Mouse (Mus musculus) cerebellum, adult 8-10 months (tissue): ENCODE results near the gene Ccdc187.
A peak's percentile ranks its signal among the peaks of the same experiment; 100 is the strongest.

Source experiments
- DNase-seq: peaks from one replicate; pipeline ENCODE4 v3.0.0; 2022

The Ccdc187 gene

GRCm38 (mm10) chr2:26294457-26294856 is at the start of gene Ccdc187:
TSS of gene Ccdc187 (minus strand) at chr2:26294557.
- DNase-seq: no peak

GRCm38 (mm10) chr2:26342609-26343490 is 48.5 kb upstream of the Ccdc187 start:
- DNase-seq: no peak

- peak; percentile 67 for DNase-seq
Observed at GRCm38 (mm10) chr2:26342044-26342443, 47.7 kb upstream of the Ccdc187 start.

DNA sequence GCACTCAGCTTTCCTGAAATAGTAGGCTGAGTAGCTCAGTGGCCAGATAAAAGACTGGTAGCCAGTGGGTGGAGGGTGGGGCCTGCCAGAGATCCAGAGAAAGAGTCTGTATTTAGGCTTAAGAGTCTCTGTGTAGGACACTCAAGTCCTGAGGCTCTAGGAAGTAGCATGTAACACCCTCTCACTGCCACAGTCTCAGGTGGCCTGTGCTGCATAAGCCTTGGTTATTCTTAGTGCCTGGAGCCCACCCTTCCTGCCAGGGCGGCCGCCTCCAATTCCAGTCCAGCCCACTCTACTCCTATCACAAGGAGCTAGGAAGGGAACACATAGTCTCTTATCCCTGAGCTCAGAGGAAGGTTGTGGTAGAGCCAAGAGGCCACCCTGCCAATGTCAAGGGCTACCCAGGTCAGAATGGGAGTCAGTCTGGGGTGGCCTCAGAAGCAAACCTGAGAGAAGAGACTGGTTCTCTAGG is 47.2 kb upstream of the Ccdc187 start:
- no peak for DNase-seq

DNA sequence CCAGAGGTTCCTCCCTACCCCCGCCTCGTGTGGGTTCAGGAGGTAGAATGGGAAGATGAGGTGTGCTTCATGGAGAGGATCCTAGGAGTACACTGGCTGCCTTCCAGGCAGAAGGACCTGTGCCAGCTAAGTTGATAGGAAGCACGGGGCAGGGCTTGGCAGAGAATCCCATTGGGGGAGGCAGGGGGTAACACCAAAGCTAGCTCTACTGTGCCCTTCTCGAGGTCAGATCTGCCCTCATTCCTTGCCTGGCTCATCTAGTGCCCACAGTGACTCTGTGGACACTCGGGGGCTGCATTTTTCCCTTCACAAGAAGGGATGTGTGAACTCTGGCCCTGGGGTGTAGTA is 44.8 kb upstream of the Ccdc187 start:
- DNase-seq: peak; percentile 66

GRCm38 (mm10) chr2:26338302-26339203 is 44.2 kb upstream of the Ccdc187 start:
- DNase-seq: peak; percentile 63

- no peak for DNase-seq
Observed at GRCm38 (mm10) chr2:26330702-26331101, 36.3 kb upstream of the Ccdc187 start.

GRCm38 (mm10) chr2:26330056-26330468 is 35.7 kb upstream of the Ccdc187 start:
- no peak for DNase-seq

GRCm38 (mm10) chr2:26329402-26329801 is 35.0 kb upstream of the Ccdc187 start:
- no peak for DNase-seq

DNA sequence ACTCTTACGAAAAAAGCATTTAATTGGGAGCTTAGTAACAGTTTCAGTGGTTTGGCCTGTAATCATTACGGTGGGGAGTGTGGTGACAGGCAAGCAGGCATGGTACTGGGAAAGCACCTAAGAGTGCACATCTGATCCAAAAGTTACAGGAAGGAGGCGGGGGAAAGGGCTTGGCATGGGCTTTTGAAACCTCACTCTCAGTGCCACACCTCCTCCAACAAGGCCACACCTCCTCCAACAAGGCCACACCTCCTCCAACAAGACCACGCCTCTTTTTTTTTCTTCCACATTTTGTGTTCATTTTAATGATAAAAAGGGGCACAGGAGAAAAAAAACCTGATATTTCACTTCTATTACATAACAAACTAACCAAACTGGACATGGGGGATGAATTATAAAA is 33.5 kb upstream of the Ccdc187 start:
- DNase-seq: no peak

DNA sequence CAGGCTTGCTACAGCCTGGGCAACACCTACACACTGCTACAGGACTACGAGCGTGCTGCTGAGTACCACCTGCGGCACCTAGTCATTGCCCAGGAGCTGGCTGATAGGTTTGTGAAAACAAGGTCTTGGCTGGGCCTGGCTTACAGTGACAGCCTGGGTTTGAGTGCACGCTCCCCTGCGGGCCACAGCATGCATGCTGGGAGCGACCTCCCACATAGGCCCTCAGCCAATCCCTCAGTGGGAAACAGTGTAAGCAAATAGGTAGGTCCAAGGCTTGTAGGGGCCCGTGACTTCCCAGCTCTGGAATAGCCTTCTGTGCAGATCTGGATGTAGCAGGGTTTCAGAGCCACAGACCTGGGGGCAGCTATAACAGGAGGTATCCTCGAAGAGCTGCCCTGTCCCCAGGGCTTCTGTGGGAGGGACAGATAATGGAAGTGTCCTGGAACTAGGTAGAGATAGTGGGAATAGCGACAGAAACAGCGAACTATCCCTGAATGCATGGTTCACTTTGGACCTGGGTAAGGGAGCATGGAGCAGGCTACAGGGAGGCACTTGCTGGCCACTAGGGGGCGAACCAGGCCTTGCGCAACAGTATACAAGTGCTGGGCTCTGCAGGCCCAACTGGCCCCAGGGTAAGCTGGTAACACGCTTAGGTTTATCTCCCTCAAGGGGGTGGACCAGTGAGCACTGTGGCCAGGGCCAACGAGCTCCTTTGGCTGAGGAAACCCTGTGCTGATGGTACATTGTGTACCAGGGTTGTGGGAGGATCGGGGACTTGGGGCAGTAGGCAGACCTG is 31.2 kb upstream of the Ccdc187 start:
- DNase-seq: no peak

DNA sequence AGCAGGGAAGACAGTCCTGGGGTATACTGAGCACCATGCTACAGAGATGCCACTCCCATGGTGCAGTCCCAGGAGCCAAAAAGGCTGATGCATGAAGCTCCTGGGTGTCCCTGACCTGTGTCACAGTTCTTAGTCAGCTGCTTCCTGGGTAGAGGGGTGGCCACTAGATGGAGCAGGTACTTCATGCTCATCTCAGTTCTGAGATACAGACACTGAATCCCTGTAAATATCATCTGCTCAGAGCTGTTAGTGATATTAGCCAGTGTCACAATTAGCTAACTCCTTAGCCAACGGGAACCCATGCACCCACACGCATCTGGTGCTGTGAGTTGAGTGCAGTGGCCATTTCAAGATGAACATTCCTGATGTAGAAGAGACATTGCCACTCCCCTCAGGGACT is 30.6 kb upstream of the Ccdc187 start:
- DNase-seq: no peak

- no peak for DNase-seq
Observed at GRCm38 (mm10) chr2:26323589-26324325, 29.4 kb upstream of the Ccdc187 start.

DNA sequence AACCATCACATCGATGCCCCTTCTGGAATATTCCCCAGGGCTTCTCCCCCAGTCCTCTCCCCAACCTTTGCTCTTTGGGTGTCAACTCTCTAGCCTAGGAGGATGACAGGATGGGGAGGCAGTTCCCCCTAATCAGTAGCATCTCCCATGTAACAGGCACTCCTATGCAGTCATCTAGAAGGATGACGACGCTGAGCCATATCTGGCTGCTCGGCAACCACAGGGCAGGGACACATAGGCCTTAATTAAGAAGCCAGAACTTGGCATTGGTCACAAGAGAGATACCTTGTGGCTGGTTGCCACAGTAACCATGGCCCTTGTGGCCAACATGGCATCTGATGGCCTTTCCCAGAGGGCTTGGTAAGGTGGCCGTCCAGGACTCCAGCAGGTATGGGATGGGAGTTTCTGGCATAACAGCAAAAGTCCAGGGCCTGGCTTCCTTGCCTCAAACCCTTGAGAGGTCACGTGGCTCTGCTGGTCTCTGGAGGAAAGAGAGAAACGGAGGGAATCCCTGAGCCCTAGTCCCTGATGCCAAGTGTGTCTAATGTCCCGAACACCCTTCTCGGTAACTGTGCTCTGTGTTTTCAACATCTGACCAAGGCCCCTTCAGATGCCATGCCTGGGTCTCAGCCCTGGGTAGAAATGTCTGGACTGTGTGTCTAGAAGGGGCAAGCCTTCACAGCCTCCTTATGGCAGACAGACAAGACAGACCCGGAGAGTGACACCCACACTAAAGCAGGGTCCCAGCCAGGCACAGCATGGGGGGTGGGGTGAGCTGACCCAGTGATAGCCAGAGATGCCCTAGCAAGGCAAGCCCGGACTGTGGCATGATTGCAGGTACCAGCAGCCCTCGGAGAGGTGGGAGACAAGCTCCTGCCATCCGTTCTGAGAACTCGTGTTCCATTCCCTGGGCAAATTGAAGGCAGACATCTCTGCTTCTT is 26.2 kb upstream of the Ccdc187 start:
- no peak for DNase-seq

DNA sequence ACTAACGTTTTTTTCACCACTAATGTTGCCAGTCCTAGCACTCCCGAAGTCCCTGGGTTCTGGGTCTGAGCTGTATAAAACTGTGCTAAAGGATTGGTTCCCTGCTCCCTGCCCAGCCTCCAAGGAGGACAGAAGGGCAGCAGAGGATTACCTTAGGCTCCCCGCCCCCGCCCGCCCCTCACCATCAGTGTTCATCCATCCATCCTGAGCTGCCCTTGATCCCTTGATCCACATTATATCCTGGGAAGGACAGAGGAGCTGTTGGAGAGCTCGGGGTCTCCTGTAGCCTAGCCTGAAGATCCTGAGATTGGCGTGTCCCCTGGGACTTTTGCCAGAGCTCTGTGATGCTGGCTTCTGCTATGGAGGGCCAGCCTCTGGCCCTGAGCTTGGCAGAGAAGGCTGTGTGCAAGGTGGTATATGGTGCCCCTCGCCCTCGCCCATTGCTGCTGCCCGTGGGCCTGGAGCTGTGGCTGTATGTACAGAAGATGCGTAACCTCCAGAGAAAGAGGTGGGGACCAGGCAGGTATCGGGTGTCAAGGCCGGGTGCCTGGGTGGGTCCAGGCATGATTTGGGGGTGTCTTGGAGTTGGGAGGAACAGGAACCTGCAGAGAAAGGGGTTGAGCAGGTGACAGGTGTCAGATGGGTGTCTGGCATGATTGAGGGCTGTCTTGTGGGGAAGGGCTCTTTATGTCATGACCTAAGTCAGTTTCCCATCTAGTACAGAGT is 25.3 kb upstream of the Ccdc187 start:
- no peak for DNase-seq

DNA sequence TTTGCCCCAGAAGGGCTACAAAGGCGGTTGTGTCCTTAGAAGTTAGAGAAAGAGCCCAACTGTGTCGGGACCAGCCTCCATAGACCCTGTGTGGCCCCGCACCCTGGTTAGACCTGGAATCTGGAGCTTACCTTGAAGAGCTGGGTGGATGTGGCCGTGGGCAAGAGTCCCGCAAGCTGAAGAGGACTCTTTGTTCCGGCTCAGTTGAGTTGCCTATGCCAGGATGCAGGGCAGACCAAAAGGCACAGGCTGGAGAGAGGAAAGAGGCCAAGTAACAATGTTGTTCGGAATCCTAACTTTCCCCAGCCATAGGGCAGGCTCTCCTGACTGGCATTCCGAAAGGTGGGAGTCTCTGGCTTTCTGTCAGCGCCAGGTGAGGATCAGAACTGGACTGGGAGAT is 24.8 kb upstream of the Ccdc187 start:
- no peak for DNase-seq

DNA sequence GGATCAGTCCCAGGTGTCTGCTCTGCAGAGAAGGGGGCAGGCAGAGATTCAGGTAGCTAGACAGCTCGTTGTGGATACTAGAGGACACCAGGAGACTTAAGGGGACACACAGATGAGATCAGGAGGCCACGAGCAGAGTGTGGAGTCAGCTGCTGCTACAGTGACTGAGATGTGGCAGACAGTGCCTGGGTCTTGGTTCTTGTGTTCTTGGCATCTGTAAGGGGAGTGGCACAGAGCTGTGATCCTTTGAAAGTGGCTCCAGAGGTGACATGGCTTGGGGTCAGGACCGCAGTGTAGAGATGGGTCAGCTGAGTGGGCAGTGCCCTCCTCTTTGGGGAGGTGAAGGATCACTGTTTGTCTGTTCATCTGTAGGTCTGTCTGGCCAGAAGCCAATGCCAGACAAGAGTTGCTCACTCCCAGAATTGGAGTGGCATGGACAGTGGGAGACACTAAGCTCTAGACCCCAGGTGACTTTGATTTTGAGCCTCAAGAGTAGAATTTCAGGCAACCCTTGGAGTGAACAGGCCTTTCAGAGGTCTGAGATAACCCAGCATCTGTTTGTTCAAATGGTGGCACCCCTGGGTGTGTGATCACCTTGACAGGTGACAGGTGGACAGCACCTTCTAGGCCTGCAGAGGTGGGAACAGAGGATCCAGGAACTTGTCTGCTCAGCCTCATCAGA is 23.8 kb upstream of the Ccdc187 start:
- DNase-seq: no peak

GRCm38 (mm10) chr2:26317371-26317770 is 23.0 kb upstream of the Ccdc187 start:
- no peak for DNase-seq

GRCm38 (mm10) chr2:26316576-26317246 is 22.4 kb upstream of the Ccdc187 start:
- DNase-seq: no peak
